Mouse (Mus musculus): ENCODE results near the gene Gabpb2. TPM values are rescaled to one million over a fixed set of nuclear protein-coding genes. Genes with fewer than 3 reads are reported as not detected.

Gene Gabpb2
- total and polyA plus RNA-seq, 2 experiments from 2014 or later = 3.1 to 6.6 TPM

DNA sequence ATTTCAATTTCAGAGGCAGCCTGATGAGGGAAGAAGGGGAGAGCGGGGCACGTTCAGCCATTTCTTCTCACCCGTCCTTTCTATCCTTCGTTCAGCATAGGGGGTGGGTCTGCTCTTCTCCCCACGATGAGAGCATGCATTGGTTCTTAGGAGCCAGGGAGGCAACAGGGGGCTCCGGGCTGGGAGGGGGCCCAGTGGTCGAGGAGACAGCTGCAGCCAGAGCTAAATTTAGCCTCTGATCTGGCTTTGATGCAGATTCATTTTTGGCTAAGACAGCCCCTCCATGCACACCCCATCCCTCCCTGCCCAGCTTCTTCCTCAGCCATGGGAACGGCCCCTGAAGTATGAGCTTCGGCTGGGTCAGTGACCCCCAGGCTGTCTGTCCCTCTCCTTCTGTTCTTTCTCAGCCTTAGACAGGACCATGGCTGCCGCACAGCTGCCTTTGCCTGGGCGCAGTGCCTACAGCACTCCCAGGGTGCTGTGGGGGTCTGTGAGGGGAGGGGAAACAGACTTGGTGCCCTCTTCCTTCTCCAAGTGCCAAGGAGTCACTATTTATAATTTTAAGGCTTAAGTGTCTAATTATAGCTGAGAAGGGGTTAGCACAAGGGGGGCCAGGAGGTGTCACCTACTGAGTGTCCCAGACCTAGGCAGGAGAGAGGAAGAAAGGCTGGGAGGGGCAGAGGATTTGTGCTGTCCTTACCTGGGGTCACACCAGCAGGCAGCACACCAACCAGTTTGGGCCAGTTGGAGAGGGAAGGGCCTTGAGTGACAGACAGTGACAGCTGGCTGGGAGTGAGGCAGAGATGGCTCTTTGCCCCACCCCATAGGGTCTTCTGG lies 54.1 kb downstream of the Gabpb2 start:
- H3K27ac ChIP-seq (ENCODE audit: low read depth) = no peak overlapping the region
- H3K36me3 ChIP-seq (replicated peaks; ENCODE audit: control insufficient read depth, insufficient read depth, low read length) = no peaks in the 10 kb centered on the region
- H3K27me3 ChIP-seq (ENCODE audit: control insufficient read depth, insufficient read depth, low read length) = peaks cover 12% of the 10 kb centered on the region; the same call in 1 of the 2 replicates
- DNase-seq (ENCODE audit: low spot score) (no peak), ATAC-seq (ENCODE audit: insufficient read depth, low read depth) (no peak)
- no peak overlapping the region for H3K9ac ChIP-seq (replicated peaks; ENCODE audit: low read depth, low read length)
- peaks cover 38% of the 10 kb centered on the region for H3K4me1 ChIP-seq (ENCODE audit: control insufficient read depth, insufficient read depth)
- no peaks in the 10 kb centered on the region for H3K9me3 ChIP-seq (replicated peaks; ENCODE audit: control insufficient read depth, low read length)
- 40% methylated on average over 11 of the region's 11 CpGs for WGBS
- TF ChIP-seq CTCF (IDR thresholded peaks at IDR 0.05; ENCODE audit: low read depth) = no peak
- no peak for TF ChIP-seq EP300 (IDR thresholded peaks at IDR 0.05; ENCODE audit: low read depth)
- no peak overlapping the region for H3K4me3 ChIP-seq (ENCODE audit: low read depth, low read length)
- 0 out of 2 replicates have a peak overlapping the region, but pooled peaks have one; percentile 6 for H3K4me2 ChIP-seq (ENCODE audit: low read depth, low read length)

DNA sequence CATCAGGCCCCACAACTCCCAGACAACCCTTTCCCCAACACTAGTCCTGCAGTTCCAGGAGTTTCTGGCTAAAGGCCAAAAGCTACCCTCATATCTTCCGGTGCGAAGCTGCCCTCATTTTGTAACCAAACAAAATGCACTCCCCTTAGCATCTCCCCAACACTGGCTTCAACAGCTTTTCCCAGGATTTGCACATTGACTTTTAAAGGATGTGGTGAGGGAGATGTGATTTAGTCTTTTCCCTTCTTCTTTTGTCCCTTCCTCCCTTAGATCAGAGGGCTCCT lies 55.4 kb downstream of the Gabpb2 start:
- H3K4me2 ChIP-seq (ENCODE audit: low read depth, low read length) = no peak overlapping the region
- no peaks in the 10 kb centered on the region for H3K36me3 ChIP-seq (replicated peaks; ENCODE audit: control insufficient read depth, insufficient read depth, low read length)
- peaks cover 38% of the 10 kb centered on the region for H3K4me1 ChIP-seq (ENCODE audit: control insufficient read depth, insufficient read depth)
- no peak overlapping the region for H3K4me3 ChIP-seq (ENCODE audit: low read depth, low read length)
- H3K9ac ChIP-seq (replicated peaks; ENCODE audit: low read depth, low read length) = no peak overlapping the region
- no peaks in the 10 kb centered on the region for H3K9me3 ChIP-seq (replicated peaks; ENCODE audit: control insufficient read depth, low read length)
- 34% methylated on average over 2 of the region's 2 CpGs for WGBS
- H3K27me3 ChIP-seq (ENCODE audit: control insufficient read depth, insufficient read depth, low read length) = peaks cover 8% of the 10 kb centered on the region; the same call in 1 of the 2 replicates
- TF ChIP-seq CTCF (IDR thresholded peaks at IDR 0.05; ENCODE audit: low read depth) (no peak), EP300 (IDR thresholded peaks at IDR 0.05; ENCODE audit: low read depth) (no peak)
- ATAC-seq (ENCODE audit: insufficient read depth, low read depth) (no peak), DNase-seq (ENCODE audit: low spot score) (no peak)
- no peak overlapping the region for H3K27ac ChIP-seq (ENCODE audit: low read depth)

DNA sequence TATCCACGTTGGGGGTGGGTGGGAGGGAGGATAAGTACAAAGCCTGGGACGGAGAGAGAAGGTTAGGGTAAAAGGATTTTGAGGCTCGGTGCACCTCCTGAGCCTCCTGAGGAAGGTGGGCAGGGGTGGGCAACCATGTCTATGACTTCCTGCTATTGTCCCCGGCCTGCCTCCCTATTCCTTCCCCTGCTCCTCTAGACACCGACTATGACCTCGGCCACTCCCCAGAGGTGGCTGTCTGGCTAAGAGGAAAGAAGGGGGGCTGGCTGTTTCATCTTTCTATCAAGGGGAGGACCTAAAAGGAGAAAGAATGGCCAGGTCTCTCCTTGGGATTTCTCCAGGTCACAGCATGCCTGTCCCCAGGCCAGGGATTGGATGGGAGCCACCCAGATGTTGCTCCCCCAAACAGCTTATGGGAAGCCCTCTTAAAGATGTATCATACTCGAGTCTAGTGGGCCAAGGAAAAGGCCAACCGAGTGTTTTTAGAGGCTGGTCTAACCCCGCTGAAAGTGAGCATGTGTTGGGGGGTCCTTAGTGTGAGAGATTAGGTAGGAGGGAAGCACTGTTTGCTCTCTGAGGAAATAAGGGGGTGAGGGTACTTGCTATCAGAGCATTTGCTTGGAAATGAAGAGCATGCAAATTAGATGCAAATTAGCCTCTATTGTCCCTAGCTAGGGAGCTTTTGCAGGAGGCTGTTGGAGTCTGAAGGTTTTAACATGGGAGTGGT lies 55.9 kb downstream of the Gabpb2 start:
- WGBS = 30% methylated on average over 9 of the region's 9 CpGs
- Histone ChIP-seq H3K27me3 (ENCODE audit: control insufficient read depth, insufficient read depth, low read length) (peaks cover 11% of the 10 kb centered on the region; the same call in 1 of the 2 replicates), H3K9ac (replicated peaks; ENCODE audit: low read depth, low read length) (no peak overlapping the region), H3K4me1 (ENCODE audit: control insufficient read depth, insufficient read depth) (peaks cover 38% of the 10 kb centered on the region), H3K36me3 (replicated peaks; ENCODE audit: control insufficient read depth, insufficient read depth, low read length) (no peaks in the 10 kb centered on the region), H3K4me2 (ENCODE audit: low read depth, low read length) (peak overlapping the region; percentile 97), H3K4me3 (ENCODE audit: low read depth, low read length) (peak overlapping the region; percentile 83), H3K27ac (ENCODE audit: low read depth) (no peak overlapping the region), H3K9me3 (replicated peaks; ENCODE audit: control insufficient read depth, low read length) (no peaks in the 10 kb centered on the region)
- ATAC-seq (ENCODE audit: insufficient read depth, low read depth) = no peak
- TF ChIP-seq CTCF (IDR thresholded peaks at IDR 0.05; ENCODE audit: low read depth) (no peak), EP300 (IDR thresholded peaks at IDR 0.05; ENCODE audit: low read depth) (no peak)
- DNase-seq (ENCODE audit: low spot score) = no peak

DNA sequence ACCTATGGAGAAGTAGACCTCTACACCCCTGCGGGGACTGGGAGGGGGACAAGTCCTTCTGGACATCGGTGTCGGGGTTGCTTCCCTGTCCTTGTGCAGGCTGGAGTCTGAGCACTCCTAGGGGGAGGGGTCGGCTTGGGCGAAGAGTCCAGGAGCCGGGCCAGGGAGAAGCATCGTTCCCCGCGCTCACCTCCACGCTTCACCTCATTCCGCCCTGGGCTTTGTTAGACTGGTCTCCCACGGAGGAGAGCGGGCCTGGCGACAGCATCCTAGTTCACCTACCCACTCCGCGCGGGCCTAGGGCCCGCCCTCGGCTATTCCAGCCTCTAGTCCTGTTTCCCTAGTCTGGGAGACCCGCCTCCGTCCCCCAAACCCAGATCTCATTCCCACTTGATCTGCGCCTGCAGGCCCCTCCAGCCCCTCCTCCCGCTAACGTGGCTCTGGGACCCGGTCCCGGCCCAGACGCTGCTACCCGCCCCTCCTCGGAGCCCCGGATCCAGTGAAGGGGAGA lies 56.6 kb downstream of the Gabpb2 start:
- ATAC-seq (ENCODE audit: insufficient read depth, low read depth) = no peak

More for the DNA sequence above, 56.6 kb downstream of the Gabpb2 start:
- H3K27ac ChIP-seq (ENCODE audit: low read depth) = no peak overlapping the region
- peaks cover 38% of the 10 kb centered on the region for H3K4me1 ChIP-seq (ENCODE audit: control insufficient read depth, insufficient read depth)
- H3K9me3 ChIP-seq (replicated peaks; ENCODE audit: control insufficient read depth, low read length) = no peaks in the 10 kb centered on the region
- H3K9ac ChIP-seq (replicated peaks; ENCODE audit: low read depth, low read length) = 0 out of 2 replicates have a peak overlapping the region, but pooled peaks have one; percentile 71
- WGBS = 5% methylated on average over 30 of the region's 30 CpGs
- DNase-seq (ENCODE audit: low spot score) = no peak
- TF ChIP-seq CTCF (IDR thresholded peaks at IDR 0.05; ENCODE audit: low read depth) (no peak), EP300 (IDR thresholded peaks at IDR 0.05; ENCODE audit: low read depth) (no peak)
- peak overlapping the region; percentile 97 for H3K4me2 ChIP-seq (ENCODE audit: low read depth, low read length)
- peaks cover 11% of the 10 kb centered on the region; the same call in 1 of the 2 replicates for H3K27me3 ChIP-seq (ENCODE audit: control insufficient read depth, insufficient read depth, low read length)
- H3K36me3 ChIP-seq (replicated peaks; ENCODE audit: control insufficient read depth, insufficient read depth, low read length) = no peaks in the 10 kb centered on the region
- H3K4me3 ChIP-seq (ENCODE audit: low read depth, low read length) = peak overlapping the region; percentile 83
